Mouse (Mus musculus) embryonic facial prominence, embryonic 11.5 days (tissue): Measurements from ENCODE around the gene Nhej1. TPM values are rescaled to one million over a fixed set of nuclear protein-coding genes. Genes with fewer than 3 reads are reported as not detected.
A peak's percentile ranks its signal among the peaks of the same experiment; 100 is the strongest.

Experiments
- ATAC-seq: fragments of 200-750 bp; cut with Nextera tagmentation; replicated peaks from 2 replicates; pipeline ENCODE4 v1.8.0; 2017; ENCODE audit warnings: low read depth; ENCODE audit not compliant: insufficient number of reproducible peaks, low FRiP score, low TSS enrichment
- DNase-seq: peaks from one replicate; pipeline ENCODE4 v3.0.0-alpha.2; 2015; ENCODE audit warnings: low spot score
- H3K27ac ChIP-seq: fragments of 300-500 bp; sonication (generic); replicated peaks from 2 replicates; pipeline ENCODE4 v1.5.1; 2014; ENCODE audit warnings: mild to moderate bottlenecking, low read depth, low read length, control low read depth
- H3K27me3 ChIP-seq: fragments of 300-500 bp; sonication (generic); 2 replicates; pipeline ENCODE4 v1.6.1; 2014; ENCODE audit warnings: mild to moderate bottlenecking, low read length, moderate library complexity, mixed read lengths; ENCODE audit not compliant: control insufficient read depth, insufficient read depth
- H3K36me3 ChIP-seq: fragments of 300-500 bp; sonication (generic); replicated peaks from 2 replicates; pipeline ENCODE4 v1.6.1; 2014; ENCODE audit warnings: low read depth, mild to moderate bottlenecking, low read length, moderate library complexity, mixed read lengths; ENCODE audit not compliant: control insufficient read depth, insufficient read depth
- H3K4me1 ChIP-seq: fragments of 300-500 bp; sonication (generic); 2 replicates; pipeline ENCODE4 v1.6.1; 2014; ENCODE audit warnings: low read length, mixed read lengths; ENCODE audit not compliant: control insufficient read depth, insufficient read depth
- H3K4me2 ChIP-seq: fragments of 300-500 bp; sonication (generic); 2 replicates; pipeline ENCODE4 v1.6.1; 2014; ENCODE audit warnings: low read depth, mild to moderate bottlenecking, control low read depth, low read length, moderate library complexity
- H3K4me3 ChIP-seq: fragments of 300-500 bp; sonication (generic); 2 replicates; pipeline ENCODE4 v1.5.1; 2014; ENCODE audit warnings: low read depth, low read length, control low read depth
- H3K9ac ChIP-seq: fragments of 300-500 bp; sonication (generic); replicated peaks from 2 replicates; pipeline ENCODE4 v1.6.1; 2014; ENCODE audit warnings: mild to moderate bottlenecking, control low read depth, low read length
- H3K9me3 ChIP-seq: fragments of 300-500 bp; sonication (generic); replicated peaks from 2 replicates; pipeline ENCODE4 v1.6.1; 2016; ENCODE audit warnings: mild to moderate bottlenecking, low read length, inconsistent platforms, mixed read lengths; ENCODE audit not compliant: control insufficient read depth
- WGBS: fragments of 180-500 bp; shearing (Covaris S2); extraction: QIAGEN DNeasy Blood & Tissue Kit; methylation state at CpG from one replicate; pipeline ENCODE4 v1.1.7; 2014; 5-methylcytosine and 5-hydroxymethylcytosine counted together
- polyA plus RNA-seq: library from polyadenylated mRNA; unstranded; fragments of >200 nt; fragmentation: Nextera tagmentation; extraction: Ambion mirVana; gene quantifications from 2 replicates; pipeline ENCODE4 v1.2.1, GENCODE M21; 2014

Nhej1 gene
- polyA plus RNA-seq, 1 experiment from 2014 or later: 12.0 TPM

DNA sequence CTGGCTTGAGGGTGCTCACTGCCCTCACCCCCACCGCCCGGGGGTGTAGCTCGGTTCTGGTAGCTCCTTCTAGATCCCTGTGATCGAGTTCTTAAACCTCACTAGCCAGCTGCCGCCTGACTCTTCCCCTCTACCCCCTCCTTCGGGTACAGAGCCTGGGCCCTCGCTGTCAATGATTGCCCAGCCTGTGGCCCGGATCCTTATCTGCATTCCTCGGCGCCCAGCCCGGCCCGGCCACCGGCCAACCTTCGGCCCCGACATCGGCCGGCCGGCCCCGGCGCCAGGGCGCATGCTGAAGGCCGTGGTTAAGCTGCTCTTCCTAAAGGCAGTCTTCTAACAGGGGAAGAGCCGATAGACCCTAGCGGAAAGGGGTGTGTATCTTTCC is 175.3 kb downstream of the Nhej1 start:
- no peak overlapping the region for H3K9ac ChIP-seq
- H3K36me3 ChIP-seq: no peaks in the 10 kb centered on the region
- 4% methylated on average over 24 of the region's 24 CpGs for WGBS
- H3K4me1 ChIP-seq: peaks cover 3% of the 10 kb centered on the region; the same call in 1 of the 2 replicates
- H3K4me2 ChIP-seq: no peak overlapping the region
- H3K27me3 ChIP-seq: peaks cover 84% of the 10 kb centered on the region
- DNase-seq: no peak
- no peak overlapping the region for H3K4me3 ChIP-seq
- no peak for ATAC-seq
- H3K9me3 ChIP-seq: no peaks in the 10 kb centered on the region
- H3K27ac ChIP-seq: no peak overlapping the region

DNA sequence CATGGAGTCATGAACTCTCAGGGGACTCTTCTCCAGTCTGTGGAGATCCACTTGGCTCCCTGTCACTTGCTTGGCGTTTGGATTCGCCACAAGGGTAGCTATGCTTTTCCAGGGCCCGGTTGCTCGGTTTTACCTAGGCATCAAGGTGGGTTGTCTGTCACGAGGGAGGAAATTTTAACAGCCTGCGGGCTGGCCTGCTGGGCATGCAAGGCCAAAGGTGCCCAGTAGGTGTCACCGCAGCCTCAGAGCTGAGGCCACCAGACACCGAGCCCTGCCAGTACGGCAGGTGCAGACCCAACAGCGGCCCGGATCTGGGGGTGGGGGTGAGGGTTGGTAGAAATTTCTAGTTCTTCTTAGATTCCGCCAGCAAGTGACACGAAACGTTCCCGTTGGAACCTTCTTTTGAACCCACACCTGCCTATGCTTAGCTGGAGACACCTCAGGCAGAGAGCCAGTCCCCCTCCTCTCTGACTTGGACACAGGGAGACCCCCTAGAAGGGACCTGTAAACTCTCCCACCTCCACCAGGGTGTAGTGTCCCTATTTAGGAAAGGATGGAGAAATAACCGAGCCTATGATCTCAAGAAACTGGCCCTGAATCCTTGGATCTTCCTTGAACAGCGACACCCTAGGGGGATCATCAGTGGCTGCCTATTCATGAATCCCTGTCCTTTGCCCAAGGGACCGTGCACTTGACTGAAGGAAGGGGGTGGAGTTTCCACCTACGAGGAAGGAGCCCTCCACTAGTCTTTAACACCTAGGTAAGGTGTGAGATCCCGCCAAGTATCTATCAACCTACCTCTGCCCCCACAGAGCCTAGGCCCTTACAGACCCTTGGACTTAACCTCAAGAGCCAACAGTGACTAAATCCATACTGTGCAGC is 176.0 kb downstream of the Nhej1 start:
- peaks cover 3% of the 10 kb centered on the region; the same call in 1 of the 2 replicates for H3K4me1 ChIP-seq
- peaks cover 82% of the 10 kb centered on the region for H3K27me3 ChIP-seq
- H3K4me2 ChIP-seq: no peak overlapping the region
- ATAC-seq: no peak
- WGBS: 3% methylated on average over 20 of the region's 20 CpGs
- no peak overlapping the region for H3K9ac ChIP-seq
- no peak overlapping the region for H3K4me3 ChIP-seq
- no peaks in the 10 kb centered on the region for H3K36me3 ChIP-seq
- no peaks in the 10 kb centered on the region for H3K9me3 ChIP-seq
- peak; percentile 67 for DNase-seq
- no peak overlapping the region for H3K27ac ChIP-seq

- Histone ChIP-seq H3K4me1 (peaks cover 3% of the 10 kb centered on the region; the same call in 1 of the 2 replicates), H3K4me3 (peak overlapping the region; percentile 19; the same call in 1 of the 2 replicates), H3K27me3 (peaks cover 73% of the 10 kb centered on the region), H3K9ac (no peak overlapping the region), H3K4me2 (peak overlapping the region; percentile 44), H3K36me3 (no peaks in the 10 kb centered on the region), H3K9me3 (no peaks in the 10 kb centered on the region), H3K27ac (no peak overlapping the region)
- WGBS: under 1% methylated on average over 40 of the region's 41 CpGs
- no peak for DNase-seq
- no peak for ATAC-seq
Observed at GRCm38 (mm10) chr1:74947986-74948670, 176.9 kb downstream of the Nhej1 start.

DNA sequence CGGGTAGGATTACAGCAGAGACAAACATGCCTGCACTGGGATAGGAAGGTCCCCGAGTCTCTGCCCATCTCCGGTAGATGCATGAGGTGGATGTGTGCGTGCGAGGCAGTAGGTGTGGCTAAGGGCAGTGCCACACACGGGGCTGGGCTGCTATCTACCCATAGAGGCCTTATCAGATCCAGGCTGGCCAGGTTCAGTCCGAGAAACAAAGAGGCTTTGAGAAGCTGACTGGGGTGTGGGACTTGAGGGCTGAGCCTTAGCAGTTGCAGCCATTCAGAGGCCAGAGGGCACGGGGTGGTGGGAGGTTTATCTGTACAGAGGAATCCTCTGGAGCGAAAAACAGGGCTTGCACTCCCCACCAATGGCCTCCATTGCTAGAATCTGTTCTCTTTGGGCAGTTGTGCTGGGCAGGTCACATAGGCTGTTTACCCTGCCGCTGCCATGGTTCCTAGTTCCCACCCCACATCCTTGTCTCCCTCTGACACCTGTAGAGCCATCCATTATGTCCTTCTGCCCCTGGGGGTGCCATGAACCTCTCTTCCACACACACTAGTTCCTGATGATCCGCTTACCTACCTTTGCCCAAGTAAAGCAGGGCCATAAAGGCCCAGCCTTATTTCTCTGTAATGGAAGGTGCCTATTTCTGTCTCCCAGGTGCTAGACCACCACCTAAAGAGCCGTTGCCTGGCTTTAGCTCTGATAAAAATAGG is 183.2 kb downstream of the Nhej1 start:
- H3K4me2 ChIP-seq: no peak overlapping the region
- no peaks in the 10 kb centered on the region for H3K36me3 ChIP-seq
- H3K4me1 ChIP-seq: no peaks in the 10 kb centered on the region
- no peak overlapping the region for H3K9ac ChIP-seq
- ATAC-seq (no peak), DNase-seq (no peak)
- no peak overlapping the region for H3K4me3 ChIP-seq
- WGBS: 49% methylated on average over 12 of the region's 12 CpGs
- peaks cover 11% of the 10 kb centered on the region for H3K27me3 ChIP-seq
- no peaks in the 10 kb centered on the region for H3K9me3 ChIP-seq
- no peak overlapping the region for H3K27ac ChIP-seq

DNA sequence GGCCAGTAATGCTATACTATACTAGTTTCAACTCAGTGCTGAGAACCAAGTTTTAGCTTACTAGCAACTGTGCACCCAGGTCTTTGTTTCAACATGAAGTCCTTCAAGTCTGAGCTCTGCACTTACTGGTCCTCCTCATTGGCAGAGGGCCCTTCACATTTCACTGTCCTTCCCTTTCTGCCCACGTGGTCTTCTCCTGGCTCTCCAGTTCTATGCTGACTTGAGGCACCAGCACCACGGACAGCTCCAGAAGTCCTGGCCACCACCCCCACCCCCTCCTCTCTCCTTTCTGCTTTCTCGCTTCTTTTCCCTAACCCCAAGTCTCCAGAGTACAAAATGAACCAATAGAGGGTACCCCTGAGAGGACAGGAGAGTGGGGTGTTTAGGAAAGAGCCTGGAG is 185.2 kb downstream of the Nhej1 start:
- no peak for ATAC-seq
- H3K27ac ChIP-seq: no peak overlapping the region
- no peak overlapping the region for H3K4me2 ChIP-seq
- no peak overlapping the region for H3K9ac ChIP-seq
- peak; percentile 51 for DNase-seq
- no peaks in the 10 kb centered on the region for H3K36me3 ChIP-seq
- 0% methylated on average over 3 of the region's 3 CpGs for WGBS
- H3K9me3 ChIP-seq: no peaks in the 10 kb centered on the region
- H3K4me1 ChIP-seq: no peaks in the 10 kb centered on the region
- 0 out of 2 replicates have a peak, but pooled peaks cover 3% of the 10 kb centered on the region for H3K27me3 ChIP-seq
- no peak overlapping the region for H3K4me3 ChIP-seq

DNA sequence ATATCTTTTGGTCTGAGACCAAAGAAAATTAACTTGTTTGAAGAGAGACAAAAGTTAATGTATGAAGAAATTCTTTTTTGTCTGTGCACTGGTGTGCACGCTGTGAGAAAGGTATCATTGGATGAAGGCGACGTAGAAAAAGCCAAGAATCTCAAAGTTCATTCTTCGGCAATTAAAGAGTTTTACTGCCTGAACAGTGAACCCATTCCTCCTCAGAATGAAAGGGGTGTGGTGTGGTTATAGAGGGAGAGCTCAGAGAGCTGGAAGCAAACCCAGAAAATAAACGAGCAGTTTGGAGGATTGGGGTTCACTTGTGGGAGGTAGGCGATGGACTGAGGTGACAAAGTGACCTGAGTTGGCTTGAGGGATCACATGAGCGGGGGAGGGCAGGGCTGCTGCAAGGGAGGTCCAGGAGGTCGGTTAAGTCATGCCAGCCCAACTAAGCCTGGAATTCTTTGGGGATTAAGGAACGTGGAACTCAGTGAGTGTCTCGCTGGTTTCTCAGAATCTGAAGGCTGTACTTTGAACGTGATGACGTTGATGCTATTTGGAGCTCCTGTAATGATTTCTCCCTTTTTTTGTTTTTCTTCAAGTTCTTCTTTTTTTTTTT is 188.7 kb downstream of the Nhej1 start:
- WGBS: 39% methylated on average over 12 of the region's 12 CpGs
- ATAC-seq (no peak), DNase-seq (no peak)
- Histone ChIP-seq H3K4me3 (no peak overlapping the region), H3K27me3 (0 out of 2 replicates have a peak, but pooled peaks cover 6% of the 10 kb centered on the region), H3K4me2 (no peak overlapping the region), H3K9ac (no peak overlapping the region), H3K4me1 (no peaks in the 10 kb centered on the region), H3K9me3 (no peaks in the 10 kb centered on the region), H3K36me3 (no peaks in the 10 kb centered on the region), H3K27ac (no peak overlapping the region)

DNA sequence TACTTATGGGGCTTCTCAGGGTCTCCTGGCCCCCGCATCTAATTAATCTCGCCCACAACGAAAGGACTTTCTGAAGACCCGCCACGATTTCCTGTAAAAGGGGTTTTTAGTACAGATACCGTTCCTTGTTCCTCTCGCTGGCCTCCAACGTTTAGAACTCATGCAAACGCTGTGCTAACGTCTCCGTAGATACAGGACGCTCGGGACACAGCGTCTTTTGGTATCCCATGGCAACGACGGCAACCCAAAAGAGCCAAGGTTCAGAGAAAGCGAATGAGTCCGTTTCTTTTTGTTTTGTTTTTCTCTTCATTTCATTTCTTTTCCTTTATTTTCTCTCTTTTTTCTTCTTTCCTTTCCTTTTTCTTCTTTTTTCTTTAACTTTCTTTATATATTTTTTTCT is 189.6 kb downstream of the Nhej1 start, which contains the start of gene Cfap65:
TSS of gene Cfap65 (minus strand) at position 198 of the 400 bp plus-strand sequence.
- Histone ChIP-seq H3K27ac (no peak within 1 kb of the TSS), H3K36me3 (no peaks in the 10 kb centered on the region), H3K9me3 (no peaks in the 10 kb centered on the region), H3K4me2 (peak within 1 kb of the TSS; percentile 32; the same call in 1 of the 2 replicates), H3K4me1 (no peaks in the 10 kb centered on the region), H3K27me3 (0 out of 2 replicates have a peak, but pooled peaks cover 6% of the 10 kb centered on the region), H3K9ac (no peak within 1 kb of the TSS), H3K4me3 (no peak within 1 kb of the TSS)
- WGBS: 3% methylated on average over 18 of the region's 18 CpGs
- DNase-seq: peak; percentile 75
- ATAC-seq: no peak
